Mouse (Mus musculus): ENCODE data around the gene Atf6.

DNA sequence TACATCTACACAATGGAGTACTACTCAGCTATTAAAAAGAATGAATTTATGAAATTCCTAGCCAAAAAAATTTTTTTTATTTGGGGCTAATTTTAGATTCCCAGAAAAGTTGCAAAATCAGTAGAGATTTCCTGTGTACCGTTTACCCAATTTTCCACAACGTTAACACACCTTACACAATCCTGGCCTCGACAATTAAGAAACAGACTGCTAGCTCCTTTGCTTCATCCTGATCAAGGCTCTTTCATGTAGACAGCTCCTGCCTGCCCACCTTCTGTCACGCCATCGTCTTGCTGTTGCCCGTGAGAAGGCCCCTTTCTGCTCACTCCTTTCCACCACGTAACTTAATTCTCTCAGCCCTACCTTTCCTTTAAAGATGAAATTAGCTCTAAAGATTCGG lies 177.8 kb downstream of the Atf6 start:
- no peak for TF ChIP-seq CTCF (IDR thresholded peaks at IDR 0.05; ENCODE audit: extremely low read depth, insufficient read depth, insufficient read length, insufficient replicate concordance)
- no peak for TF ChIP-seq POLR2A (IDR thresholded peaks at IDR 0.05; ENCODE audit: low read depth, low read length)
